Mouse (Mus musculus) neural tube, embryonic 13.5 days (tissue): ENCODE results near the gene Glt8d2. TPM values are rescaled to one million over a fixed set of nuclear protein-coding genes. Genes with fewer than 3 reads are reported as not detected.

ENCODE experiments used
- ATAC-seq: fragments of 200-750 bp; cut with Nextera tagmentation; 2 replicates; pipeline ENCODE4 v1.8.0; 2017; ENCODE audit warnings: low read depth, mild to moderate bottlenecking, moderate TSS enrichment, moderate library complexity
- H3K27ac ChIP-seq: fragments of 300-500 bp; sonication (generic); replicated peaks from 2 replicates; pipeline ENCODE4 v1.5.1; 2015; ENCODE audit warnings: moderate library complexity, mild to moderate bottlenecking, inconsistent platforms
- H3K27me3 ChIP-seq: fragments of 300-500 bp; sonication (generic); 2 replicates; pipeline ENCODE4 v1.6.1; 2015; ENCODE audit warnings: mild to moderate bottlenecking, inconsistent platforms
- H3K36me3 ChIP-seq: fragments of 300-500 bp; sonication (generic); 2 replicates; pipeline ENCODE4 v1.6.1; 2015; ENCODE audit warnings: mild to moderate bottlenecking, inconsistent platforms
- H3K4me1 ChIP-seq: fragments of 300-500 bp; sonication (generic); replicated peaks from 2 replicates; pipeline ENCODE4 v1.6.1; 2015; ENCODE audit warnings: inconsistent platforms
- H3K4me2 ChIP-seq: fragments of 300-500 bp; sonication (generic); 2 replicates; pipeline ENCODE4 v1.6.1; 2015; ENCODE audit warnings: inconsistent platforms, mild to moderate bottlenecking, moderate library complexity
- H3K4me3 ChIP-seq: fragments of 300-500 bp; sonication (generic); 2 replicates; pipeline ENCODE4 v1.5.1; 2015; ENCODE audit warnings: mild to moderate bottlenecking, inconsistent platforms
- H3K9ac ChIP-seq: fragments of 300-500 bp; sonication (generic); 2 replicates; pipeline ENCODE4 v1.6.1; 2015; ENCODE audit warnings: moderate library complexity, mild to moderate bottlenecking, inconsistent platforms
- H3K9me3 ChIP-seq: fragments of 300-500 bp; sonication (generic); 2 replicates; pipeline ENCODE4 v1.6.1; 2016; ENCODE audit warnings: inconsistent platforms
- WGBS: fragments of 180-500 bp; shearing (Covaris S2); methylation state at CpG from one replicate; pipeline ENCODE4 v1.1.7; 2015; 5-methylcytosine and 5-hydroxymethylcytosine counted together
- polyA plus RNA-seq: library from polyadenylated mRNA; unstranded; fragments of >200 nt; fragmentation: Nextera tagmentation; extraction: Ambion mirVana; gene quantifications from 2 replicates; pipeline ENCODE4 v1.2.1, GENCODE M21; 2015

Glt8d2 gene
- 1.3 and 2.1 TPM in 2 replicates for polyA plus RNA-seq

DNA sequence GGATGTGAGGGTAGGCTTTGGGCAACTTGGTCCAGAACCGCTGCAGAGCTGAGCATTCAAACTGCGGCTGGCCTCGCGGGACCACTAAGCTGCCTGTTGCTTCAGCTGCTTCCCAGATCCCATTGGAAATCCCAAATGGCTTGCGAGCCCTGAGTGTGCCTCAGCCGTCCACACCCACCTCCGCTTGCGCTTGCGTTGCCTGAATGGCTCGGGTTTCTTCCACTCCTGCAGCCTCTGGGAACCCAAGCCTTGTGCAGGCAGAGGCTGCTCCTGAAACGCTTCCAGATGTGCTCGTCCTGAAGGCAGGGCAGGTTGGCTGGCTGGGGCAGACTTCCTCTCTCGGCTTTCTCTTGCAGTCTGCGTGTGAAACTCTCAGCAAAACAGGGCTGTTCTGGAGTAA lies at the start of gene Glt8d2:
Glt8d2 (minus strand) TSS at position 157 of the 400 bp plus-strand sequence.
- Histone ChIP-seq H3K27me3 (no peaks in the 10 kb centered on the region), H3K36me3 (no peaks in the 10 kb centered on the region), H3K9ac (peak within 1 kb of the TSS; percentile 32), H3K27ac (no peak within 1 kb of the TSS), H3K4me2 (peak within 1 kb of the TSS; percentile 41), H3K4me3 (peak within 1 kb of the TSS; percentile 4; the same call in 1 of the 2 replicates), H3K4me1 (peaks cover 8% of the 10 kb centered on the region; the same call in 1 of the 2 replicates), H3K9me3 (no peaks in the 10 kb centered on the region)
- 7% methylated on average over 14 of the region's 14 CpGs for WGBS
- ATAC-seq = no peak

DNA sequence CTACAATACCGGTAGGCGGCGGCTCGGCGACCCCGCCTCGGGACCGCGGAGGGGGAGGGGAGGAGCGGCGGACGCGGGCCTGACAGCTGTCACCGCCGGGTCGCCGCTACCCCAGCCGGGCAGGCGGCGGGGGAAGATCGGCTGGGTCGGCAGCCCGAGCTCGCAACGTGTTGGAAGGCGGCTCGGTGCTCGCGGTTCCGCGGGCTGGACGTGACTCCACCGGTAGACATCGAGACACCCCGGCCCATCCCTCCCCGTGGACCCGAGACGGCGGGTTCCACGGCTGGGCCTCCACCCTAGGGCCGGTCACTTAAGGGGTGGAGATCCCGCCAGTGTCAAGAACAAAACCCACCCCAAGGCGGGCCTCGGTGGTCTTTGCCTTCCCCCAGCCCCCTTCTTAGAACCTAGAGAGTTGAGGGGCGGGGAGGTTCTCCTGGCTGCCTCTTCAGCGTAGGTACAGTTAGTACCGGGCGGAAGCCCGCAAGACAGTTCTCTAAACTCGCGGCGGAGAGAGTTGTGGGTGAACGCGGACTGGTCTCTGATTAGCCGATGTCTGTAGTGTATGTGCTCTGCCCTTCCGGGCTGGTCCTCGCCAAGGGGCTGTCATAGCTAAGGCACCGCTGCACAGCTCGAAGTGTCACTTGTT lies 9.0 kb upstream of the Glt8d2 start:
- Histone ChIP-seq H3K36me3 (peaks cover 12% of the 10 kb centered on the region), H3K4me1 (peaks cover 17% of the 10 kb centered on the region), H3K4me3 (peak overlapping the region; percentile 91), H3K27me3 (no peaks in the 10 kb centered on the region), H3K27ac (peak overlapping the region; percentile 90), H3K9me3 (no peaks in the 10 kb centered on the region), H3K9ac (peak overlapping the region; percentile 88), H3K4me2 (peak overlapping the region; percentile 93)
- ATAC-seq = peak; percentile 80
- under 1% methylated on average over 52 of the region's 59 CpGs for WGBS

DNA sequence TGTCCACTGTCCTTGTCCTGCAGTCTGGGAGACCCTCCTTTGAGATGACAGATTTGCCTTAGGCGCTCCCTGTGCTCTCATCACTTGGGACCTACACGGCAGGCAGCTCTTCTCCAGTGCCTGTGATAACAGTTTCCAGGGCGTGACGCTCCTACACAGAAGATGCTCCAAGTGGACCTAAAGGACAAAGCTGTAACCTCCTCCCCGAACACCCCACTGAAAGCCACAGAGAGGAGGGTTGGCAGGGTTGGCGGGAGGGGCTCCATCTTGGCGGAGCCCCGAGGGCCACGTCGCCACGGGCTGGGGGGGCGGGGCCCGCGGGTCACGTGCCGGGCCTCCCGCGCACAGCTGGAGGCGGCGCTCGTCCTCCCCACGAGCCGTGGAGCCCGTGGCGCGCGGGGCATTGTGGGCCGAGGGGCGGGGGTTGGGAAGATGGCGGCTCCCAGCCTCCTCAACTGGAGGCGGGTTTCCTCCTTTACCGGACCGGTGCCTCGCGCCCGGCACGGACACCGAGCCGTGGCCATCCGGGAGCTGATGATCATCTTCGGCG lies 8.3 kb upstream of the Glt8d2 start:
- H3K27ac ChIP-seq = peak overlapping the region; percentile 90
- under 1% methylated on average over 42 of the region's 42 CpGs for WGBS
- peaks cover 8% of the 10 kb centered on the region for H3K36me3 ChIP-seq
- H3K4me1 ChIP-seq = peaks cover 17% of the 10 kb centered on the region
- no peaks in the 10 kb centered on the region for H3K27me3 ChIP-seq
- peak overlapping the region; percentile 88 for H3K9ac ChIP-seq
- H3K4me3 ChIP-seq = peak overlapping the region; percentile 91
- peak; percentile 95 for ATAC-seq
- peak overlapping the region; percentile 93 for H3K4me2 ChIP-seq
- no peaks in the 10 kb centered on the region for H3K9me3 ChIP-seq

DNA sequence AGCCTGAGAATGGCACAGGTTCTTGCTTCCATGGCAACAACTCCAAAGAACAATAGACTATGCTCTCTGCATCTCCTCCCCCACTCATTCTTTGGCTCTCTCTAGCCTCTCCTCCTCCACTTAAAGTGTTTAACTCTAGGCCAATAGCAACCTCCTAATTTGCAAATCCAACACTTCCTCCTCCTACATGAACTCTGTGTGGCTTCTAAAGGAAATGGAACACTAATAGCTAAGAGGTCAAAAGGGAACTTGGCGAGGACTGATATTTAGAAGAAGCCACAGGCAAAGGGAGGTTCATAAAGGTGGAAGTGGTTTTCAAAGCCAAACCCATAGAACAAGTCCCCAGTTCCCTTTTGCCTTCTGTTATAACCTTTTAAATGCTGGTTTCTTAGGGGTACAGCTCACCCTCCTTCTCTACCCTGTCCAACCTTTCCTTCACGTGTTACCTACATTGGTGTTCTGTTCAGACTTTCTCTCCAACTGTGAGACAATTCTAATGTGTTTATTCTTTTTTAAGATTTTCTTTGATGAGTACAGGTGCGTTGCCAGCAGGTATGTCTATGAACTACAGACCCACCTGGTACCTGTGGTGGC lies 7.0 kb upstream of the Glt8d2 start:
- Histone ChIP-seq H3K9ac (no peak overlapping the region), H3K36me3 (peaks cover 6% of the 10 kb centered on the region), H3K4me1 (peaks cover 17% of the 10 kb centered on the region), H3K9me3 (no peaks in the 10 kb centered on the region), H3K27me3 (no peaks in the 10 kb centered on the region), H3K4me3 (no peak overlapping the region), H3K27ac (no peak overlapping the region), H3K4me2 (no peak overlapping the region)
- WGBS = 84% methylated on average over 3 of the region's 3 CpGs
- ATAC-seq = no peak

DNA sequence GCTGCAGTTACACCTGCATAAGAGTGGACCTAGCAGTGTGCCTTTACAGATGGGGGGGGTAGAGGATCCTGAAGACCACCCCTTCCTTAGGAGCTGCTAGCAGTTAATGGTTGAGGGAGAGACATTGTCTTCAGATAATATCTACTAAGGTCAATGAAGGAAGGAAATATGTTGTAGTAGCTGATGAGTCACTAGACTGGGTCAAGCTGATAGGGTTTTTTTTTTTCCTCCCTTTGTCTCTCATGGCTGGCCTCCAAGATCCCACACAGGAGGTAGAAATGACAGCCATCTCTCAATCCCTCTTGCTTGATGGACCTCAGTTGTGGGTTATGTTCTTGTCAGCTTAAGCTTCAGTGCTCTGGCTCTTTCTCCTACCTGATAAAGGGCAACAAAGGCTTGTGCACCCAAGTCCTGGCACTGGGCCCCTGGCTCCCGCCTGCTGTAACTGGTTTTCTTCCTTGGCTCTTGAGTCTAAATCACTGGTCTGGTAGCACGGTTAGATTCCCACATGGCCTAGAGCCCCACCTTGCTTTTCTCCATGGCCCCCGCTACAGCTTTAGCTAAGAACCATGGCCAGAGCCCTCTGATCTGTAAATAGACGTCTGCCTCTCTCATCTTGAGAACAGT lies 6.1 kb upstream of the Glt8d2 start:
- Histone ChIP-seq H3K9me3 (no peaks in the 10 kb centered on the region), H3K36me3 (no peaks in the 10 kb centered on the region), H3K4me3 (no peak overlapping the region), H3K9ac (no peak overlapping the region), H3K4me1 (peaks cover 17% of the 10 kb centered on the region), H3K27me3 (no peaks in the 10 kb centered on the region), H3K4me2 (no peak overlapping the region), H3K27ac (no peak overlapping the region)
- no peak for ATAC-seq
- WGBS = 76% methylated on average over 4 of the region's 4 CpGs

DNA sequence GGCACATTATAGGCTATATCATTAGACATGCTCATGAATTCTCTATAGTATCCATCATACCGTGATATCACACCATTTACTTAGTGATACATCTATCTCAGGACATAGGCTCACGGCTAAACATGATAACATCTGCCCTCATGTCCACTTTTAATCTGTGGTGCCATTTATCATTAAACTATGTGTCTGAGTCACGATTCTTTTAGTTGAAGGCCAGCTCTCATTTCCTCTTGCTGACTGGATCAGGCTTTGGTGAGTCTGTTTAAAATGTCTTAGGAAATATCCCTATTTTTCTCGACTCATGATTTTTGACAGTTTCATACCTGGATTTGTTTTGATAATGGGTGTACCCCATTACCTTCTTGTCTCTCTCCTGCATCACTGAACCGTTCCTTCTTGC lies 5.5 kb upstream of the Glt8d2 start, which contains the start of gene Hcfc2:
Hcfc2 (plus strand) TSS at position 205 of the 400 bp plus-strand sequence.
- no peak for ATAC-seq
- WGBS = 86% methylated on average over 5 of the region's 5 CpGs
- Histone ChIP-seq H3K4me3 (no peak within 1 kb of the TSS), H3K36me3 (no peaks in the 10 kb centered on the region), H3K4me1 (peaks cover 18% of the 10 kb centered on the region), H3K27me3 (no peaks in the 10 kb centered on the region), H3K4me2 (no peak within 1 kb of the TSS), H3K27ac (no peak within 1 kb of the TSS), H3K9ac (no peak within 1 kb of the TSS), H3K9me3 (no peaks in the 10 kb centered on the region)

DNA sequence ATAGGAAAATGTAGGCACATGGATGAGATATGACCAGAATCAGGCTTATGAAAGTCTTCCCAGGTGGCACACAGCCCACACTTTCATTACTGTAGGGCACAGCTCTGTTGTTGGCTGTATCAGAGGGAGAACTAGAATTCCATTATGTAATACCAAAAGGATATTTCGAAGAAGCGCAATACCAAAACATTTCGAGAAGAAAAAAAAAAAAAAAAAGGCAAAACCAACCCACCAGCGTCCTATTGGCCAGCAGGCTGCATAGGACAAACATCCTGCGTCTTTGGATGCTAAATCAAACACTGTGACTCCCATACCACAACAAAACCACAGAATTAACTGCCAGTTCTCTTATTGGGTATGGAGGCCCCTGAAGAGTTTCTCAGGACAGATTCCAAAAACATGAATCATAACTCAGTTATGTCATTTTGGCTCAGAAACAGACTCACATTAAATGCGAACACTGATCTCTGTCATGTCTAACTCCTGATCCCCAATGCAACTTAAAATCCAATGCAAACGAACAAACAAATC lies 704 bp downstream of the Glt8d2 start:
- no peak overlapping the region for H3K4me3 ChIP-seq
- no peaks in the 10 kb centered on the region for H3K9me3 ChIP-seq
- H3K4me1 ChIP-seq = peaks cover 8% of the 10 kb centered on the region; the same call in 1 of the 2 replicates
- H3K9ac ChIP-seq = no peak overlapping the region
- ATAC-seq = no peak
- no peak overlapping the region for H3K4me2 ChIP-seq
- H3K27ac ChIP-seq = no peak overlapping the region
- H3K36me3 ChIP-seq = no peaks in the 10 kb centered on the region
- H3K27me3 ChIP-seq = no peaks in the 10 kb centered on the region
- 75% methylated on average over 7 of the region's 7 CpGs for WGBS

DNA sequence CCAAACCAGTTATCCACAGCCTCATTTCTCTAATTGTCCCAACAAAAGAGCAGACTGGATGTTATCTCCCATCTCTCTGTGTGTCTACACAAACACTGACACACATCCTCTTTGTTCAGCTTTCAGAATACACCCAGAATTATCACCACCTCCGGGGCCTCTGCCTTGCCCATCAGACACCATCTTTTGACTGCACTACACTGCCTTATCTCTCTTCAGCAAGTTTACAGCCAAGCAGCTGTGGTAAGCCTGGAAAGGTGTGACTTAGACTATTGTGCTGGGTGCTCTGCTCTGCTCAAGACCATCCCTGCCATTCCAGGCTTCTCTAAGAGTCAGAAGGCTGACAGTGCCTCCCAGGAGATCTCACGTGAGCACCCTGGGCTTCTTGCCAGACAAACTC lies 5.0 kb downstream of the Glt8d2 start:
- 91% methylated on average over 2 of the region's 2 CpGs for WGBS
- H3K4me1 ChIP-seq = peaks cover 2% of the 10 kb centered on the region; the same call in 1 of the 2 replicates
- no peaks in the 10 kb centered on the region for H3K9me3 ChIP-seq
- no peaks in the 10 kb centered on the region for H3K36me3 ChIP-seq
- no peak overlapping the region for H3K9ac ChIP-seq
- no peak overlapping the region for H3K4me2 ChIP-seq
- no peaks in the 10 kb centered on the region for H3K27me3 ChIP-seq
- no peak overlapping the region for H3K4me3 ChIP-seq
- H3K27ac ChIP-seq = no peak overlapping the region
- no peak for ATAC-seq

DNA sequence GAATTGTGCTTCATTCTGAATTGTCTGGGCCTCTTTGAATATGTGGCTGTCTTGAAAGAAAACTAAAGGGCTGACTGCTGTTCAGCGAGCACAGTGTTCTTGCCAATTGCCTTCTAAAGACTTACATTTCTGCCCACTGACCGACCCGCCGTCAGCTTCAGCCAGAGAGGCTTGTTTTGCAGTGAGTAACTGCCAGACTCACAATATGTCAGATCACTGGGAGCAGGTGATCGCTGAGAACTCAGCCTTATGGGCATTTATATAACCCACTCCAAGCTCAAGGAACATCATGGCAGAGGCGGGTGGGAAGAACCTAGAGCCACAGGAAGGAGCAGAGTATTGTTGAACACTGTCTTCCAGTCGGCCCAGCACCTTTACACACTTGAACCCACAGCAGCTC lies 8.8 kb downstream of the Glt8d2 start:
- 86% methylated on average over 7 of the region's 7 CpGs for WGBS
- Histone ChIP-seq H3K4me1 (no peaks in the 10 kb centered on the region), H3K9me3 (no peaks in the 10 kb centered on the region), H3K4me2 (no peak overlapping the region), H3K27me3 (no peaks in the 10 kb centered on the region), H3K9ac (no peak overlapping the region), H3K27ac (no peak overlapping the region), H3K36me3 (no peaks in the 10 kb centered on the region), H3K4me3 (no peak overlapping the region)
- ATAC-seq = no peak

DNA sequence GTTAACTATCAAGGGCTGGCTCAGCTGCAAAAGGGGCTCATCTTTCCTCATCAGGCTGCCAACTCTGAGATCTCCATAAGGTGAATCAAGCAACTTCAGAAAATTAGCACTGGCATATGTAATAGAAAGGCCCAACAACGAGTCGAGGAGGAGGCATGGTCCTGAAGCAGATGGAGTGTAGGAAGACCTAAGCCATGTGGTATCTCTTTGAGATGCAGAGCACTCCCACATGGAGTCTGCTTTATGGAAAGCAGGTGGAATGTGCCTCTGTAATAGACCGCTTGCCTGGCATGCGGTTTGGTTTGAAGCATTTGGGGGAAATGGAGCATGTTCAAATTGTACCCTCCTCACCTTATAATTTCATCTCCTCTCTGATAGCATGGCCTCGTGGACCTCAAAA lies 9.7 kb downstream of the Glt8d2 start:
- Histone ChIP-seq H3K4me1 (no peaks in the 10 kb centered on the region), H3K4me2 (no peak overlapping the region), H3K27ac (no peak overlapping the region), H3K9me3 (no peaks in the 10 kb centered on the region), H3K4me3 (no peak overlapping the region), H3K27me3 (no peaks in the 10 kb centered on the region), H3K36me3 (no peaks in the 10 kb centered on the region), H3K9ac (no peak overlapping the region)
- 88% methylated on average over 5 of the region's 5 CpGs for WGBS
- no peak for ATAC-seq

DNA sequence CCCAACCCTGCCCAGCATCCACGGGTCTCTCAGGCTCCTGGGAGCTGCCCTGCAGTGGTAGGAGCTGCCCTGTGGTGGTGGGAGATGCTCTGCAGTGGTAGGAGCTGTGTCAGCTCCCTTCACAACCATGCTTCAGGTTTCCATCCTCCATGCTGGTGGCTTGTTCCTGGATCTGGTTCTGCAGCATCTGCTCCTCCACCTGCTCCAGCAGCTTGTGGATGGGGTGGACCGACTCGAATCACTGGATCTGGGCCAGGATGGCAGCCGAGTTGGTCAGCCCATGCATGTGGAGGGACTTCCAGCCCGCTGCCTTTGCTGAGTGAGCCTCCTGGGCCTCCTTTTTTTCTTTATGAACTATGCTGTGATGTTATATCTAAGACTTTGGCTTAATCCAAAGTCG lies 13.5 kb downstream of the Glt8d2 start:
- no peak for ATAC-seq
- no peak overlapping the region for H3K27ac ChIP-seq

DNA sequence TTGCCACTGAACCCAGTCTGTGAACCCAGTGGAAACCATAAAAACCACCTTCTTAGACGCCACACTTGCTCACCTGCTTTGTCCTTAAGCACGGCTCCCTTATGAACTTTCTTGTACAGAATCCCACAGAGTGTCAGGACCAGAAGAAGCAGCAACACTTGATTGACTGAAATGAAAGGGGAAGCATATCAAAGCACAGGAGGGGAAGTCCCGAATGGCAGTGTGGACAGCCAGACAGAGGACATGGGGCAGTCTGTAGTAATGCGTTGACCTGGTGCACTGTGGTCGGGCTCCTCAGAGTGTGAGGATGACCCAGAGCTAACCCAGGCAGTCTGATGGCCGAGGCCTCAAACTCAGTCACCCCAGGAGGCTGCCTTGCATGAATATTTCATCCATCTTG lies 20.2 kb downstream of the Glt8d2 start:
- H3K4me1 ChIP-seq = 0 out of 2 replicates have a peak, but pooled peaks cover 3% of the 10 kb centered on the region
- no peaks in the 10 kb centered on the region for H3K9me3 ChIP-seq
- H3K36me3 ChIP-seq = no peaks in the 10 kb centered on the region
- H3K9ac ChIP-seq = no peak overlapping the region
- H3K27ac ChIP-seq = no peak overlapping the region
- no peak for ATAC-seq
- H3K4me3 ChIP-seq = no peak overlapping the region
- WGBS = 76% methylated on average over 6 of the region's 6 CpGs
- no peak overlapping the region for H3K4me2 ChIP-seq
- no peaks in the 10 kb centered on the region for H3K27me3 ChIP-seq

More for the DNA sequence above, 13.5 kb downstream of the Glt8d2 start:
- Histone ChIP-seq H3K9me3 (no peaks in the 10 kb centered on the region), H3K4me3 (no peak overlapping the region), H3K4me2 (no peak overlapping the region), H3K36me3 (no peaks in the 10 kb centered on the region), H3K4me1 (no peaks in the 10 kb centered on the region), H3K9ac (no peak overlapping the region), H3K27me3 (no peaks in the 10 kb centered on the region)
- WGBS = 85% methylated on average over 6 of the region's 6 CpGs
